Mouse (Mus musculus) embryonic fibroblast, embryonic 13.5 days (primary cell): ENCODE data around the gene Cdk12.

ENCODE experiments used
- CTCF ChIP-seq: IDR thresholded peaks from 2 replicates; pipeline ENCODE4 v1.5.1; 2011; ENCODE audit warnings: mild to moderate bottlenecking, control low read depth, low read length, moderate library complexity, borderline replicate concordance; ENCODE audit not compliant: insufficient read depth
- POLR2A ChIP-seq: IDR thresholded peaks from 2 replicates; pipeline ENCODE4 v1.6.1; 2011; ENCODE audit warnings: low read depth, mild to moderate bottlenecking, control low read depth, low read length, moderate library complexity

DNA sequence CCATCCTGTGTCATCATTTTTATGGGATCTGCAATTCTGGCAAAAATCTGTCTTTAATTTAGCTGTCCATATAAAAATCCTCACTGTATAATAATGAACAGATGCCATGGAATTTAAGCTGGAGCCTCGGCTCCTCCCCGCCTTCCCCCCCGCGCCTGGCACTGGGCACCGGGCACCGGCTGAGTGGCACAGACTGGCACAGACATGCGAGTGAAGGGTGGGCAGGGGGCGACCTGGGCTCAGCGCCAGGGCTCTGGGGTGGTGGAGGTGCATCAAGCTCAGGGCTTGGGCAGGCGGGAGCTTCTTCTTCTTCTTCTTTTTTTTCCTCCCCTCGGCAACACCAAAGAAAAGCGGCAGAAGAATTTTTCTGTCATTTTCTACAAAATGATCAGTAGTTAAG, 117.5 kb downstream of the Cdk12 start:
- TF ChIP-seq CTCF (no peak), POLR2A (no peak)
